Mouse (Mus musculus) R1 (cell line): Measurements from ENCODE around the gene Fam83e.

Experiments used
- DNase-seq: peaks from one replicate; pipeline ENCODE4 v3.0.0-alpha.2; 2018; ENCODE audit warnings: low read depth, low spot score

Fam83e gene

DNA sequence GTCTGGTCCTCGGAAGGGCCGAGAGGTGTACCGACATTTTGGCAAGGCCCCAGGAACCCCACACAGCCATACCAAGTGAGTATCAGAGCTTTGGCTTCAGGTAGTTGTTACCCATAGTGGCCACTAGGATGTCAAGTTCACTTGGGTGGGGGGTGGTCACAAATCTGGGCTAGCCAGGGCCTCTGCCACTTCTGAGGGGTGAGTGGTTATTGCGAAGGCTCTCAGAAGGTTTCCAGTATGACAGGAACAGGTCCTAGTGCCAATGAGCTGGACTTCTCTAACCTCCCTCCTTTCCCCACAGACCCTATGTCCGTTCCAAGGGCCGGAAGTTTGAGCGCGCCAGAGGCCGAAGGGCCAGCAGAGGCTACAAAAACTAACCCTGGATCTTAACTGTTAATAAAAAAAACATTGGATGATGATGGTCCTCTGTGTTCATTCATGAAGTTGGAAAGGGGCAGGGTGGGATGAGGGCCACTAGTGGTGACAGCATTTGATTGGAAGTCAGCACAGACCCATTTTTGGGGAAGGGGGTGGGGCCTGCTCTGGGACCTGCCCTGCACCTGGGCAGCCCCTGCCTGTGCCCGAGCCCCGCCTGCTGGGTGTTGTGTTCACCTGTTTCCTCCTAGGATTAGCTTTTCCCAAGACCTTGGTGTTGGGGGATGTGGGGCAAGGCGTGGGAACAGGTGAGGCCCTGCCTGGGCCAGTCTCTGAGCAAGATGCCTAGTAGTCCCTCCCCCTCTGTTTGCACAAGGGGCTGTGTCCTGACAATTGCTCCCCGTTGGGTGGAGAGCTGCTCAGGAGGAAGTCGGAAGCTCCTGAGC, at the start of gene Fam83e:
Fam83e (plus strand) TSS at position 800 of the 821 bp plus-strand sequence.
- DNase-seq, result peak; percentile 85

DNA sequence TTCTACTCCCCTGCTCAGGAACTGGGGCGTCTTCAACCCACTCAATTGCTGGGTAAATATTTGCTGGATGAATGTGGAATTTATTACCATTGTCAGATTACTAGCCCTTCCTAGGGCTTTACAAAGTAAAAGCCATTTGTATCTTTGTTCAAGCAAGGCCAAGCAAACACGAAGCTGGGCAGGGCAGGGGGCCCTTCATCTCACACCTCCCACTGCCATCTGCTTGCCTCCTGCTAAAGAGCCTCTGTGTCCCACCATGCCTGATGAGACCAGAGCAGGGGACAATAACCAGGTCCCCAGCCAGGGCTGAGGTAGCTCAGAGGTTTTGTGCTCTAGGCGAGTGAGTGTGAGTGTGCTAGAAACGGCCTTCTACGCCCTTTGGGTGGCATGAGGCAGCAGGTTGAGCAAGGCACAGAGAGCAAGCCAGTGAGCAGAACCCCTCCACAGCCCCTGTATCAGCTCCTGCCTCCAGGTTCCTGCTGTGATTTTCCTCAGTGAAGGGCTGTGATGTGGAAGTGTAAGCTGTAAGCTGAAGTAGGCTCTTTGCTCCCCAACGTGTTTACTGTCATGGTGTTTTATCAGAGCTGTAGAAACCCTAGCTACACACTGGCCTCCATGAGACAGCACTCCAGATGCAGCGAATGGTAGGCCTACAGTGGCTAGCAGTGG, 43.3 kb upstream of the Fam83e start:
- DNase-seq, result no peak

DNA sequence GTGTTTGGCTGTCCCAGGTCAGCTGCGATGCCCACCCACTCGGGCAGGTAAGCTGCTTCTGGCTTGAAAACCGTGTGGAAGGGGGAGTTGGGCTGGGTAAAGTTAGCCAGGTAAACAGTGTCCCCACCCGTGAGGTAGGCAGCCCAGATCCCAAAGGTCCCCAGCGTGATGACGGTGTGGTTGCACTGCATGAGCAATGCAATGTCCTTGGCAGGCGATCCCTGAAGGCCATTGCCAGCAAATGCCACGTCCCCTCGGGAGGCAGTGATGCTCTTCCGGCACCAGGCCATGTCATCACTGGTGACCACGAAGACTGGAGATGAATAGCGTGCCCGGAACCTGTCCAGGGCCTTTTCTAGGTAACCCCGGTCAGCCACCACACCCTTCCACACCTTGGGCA, 42.5 kb upstream of the Fam83e start:
- no peak for DNase-seq

DNA sequence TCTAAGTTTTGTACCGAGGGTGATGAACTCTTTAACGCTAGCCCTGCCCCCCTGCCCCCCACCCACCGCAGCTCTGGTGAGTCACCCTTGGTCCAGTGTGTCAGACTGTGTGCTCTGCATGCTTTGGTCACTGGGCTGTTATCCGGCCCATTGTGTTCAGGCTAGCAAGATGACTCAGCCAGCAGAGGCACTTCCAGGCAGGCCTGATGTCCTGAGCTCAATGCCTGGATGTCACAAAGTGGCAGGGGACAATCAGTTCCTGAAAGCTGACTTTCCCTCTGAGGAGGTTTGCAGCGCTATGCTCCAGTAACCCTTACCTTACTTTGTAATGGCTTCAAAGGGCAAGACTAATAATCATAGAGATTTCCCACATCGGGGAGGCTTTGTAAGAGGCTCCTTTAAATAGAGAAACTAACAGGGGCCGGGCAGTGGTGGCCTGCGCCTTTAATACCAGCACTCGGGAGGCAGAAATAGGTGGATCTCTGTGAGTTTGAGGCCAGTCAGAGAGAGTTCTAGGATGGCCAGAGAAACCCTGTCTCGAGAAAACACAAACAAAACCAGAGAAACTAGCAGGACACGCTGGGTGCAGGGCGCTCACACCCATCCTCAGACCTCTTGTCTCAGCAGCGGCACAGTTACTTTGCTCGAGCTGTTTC, 40.9 kb upstream of the Fam83e start:
- DNase-seq, result no peak

DNA sequence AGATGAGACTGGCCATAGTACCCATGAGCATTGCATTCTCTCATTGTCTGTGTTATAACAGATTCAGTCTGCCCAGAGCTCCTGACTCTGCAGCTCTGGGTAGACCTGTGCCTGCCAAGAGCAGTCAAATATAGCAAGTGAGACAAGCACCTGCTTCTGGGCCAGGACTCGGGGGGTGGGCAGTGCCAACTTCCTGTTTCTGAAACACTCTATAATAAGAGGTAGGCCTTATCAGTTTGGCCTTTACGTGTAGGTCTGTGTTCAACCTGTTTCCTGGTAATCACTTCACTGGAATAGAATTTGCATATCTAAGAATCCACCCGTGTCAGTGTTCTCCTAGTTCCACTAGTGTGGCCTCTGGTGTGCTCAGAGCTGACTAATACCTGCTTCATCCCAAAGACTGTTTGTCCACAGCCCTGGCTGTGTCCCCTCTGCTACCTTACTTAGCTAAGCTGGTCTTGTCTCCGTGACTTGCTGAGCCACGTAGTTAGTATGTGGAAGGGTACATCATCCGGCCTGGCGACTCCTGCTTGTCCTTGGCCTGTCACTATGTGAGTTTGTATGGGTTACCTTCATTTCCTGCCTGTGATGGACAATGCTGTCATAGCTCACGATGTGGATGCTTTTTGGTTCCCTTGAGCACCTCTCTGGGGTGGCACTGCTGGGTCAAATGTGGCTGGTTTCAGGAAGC, 39.8 kb upstream of the Fam83e start:
- no peak for DNase-seq

DNA sequence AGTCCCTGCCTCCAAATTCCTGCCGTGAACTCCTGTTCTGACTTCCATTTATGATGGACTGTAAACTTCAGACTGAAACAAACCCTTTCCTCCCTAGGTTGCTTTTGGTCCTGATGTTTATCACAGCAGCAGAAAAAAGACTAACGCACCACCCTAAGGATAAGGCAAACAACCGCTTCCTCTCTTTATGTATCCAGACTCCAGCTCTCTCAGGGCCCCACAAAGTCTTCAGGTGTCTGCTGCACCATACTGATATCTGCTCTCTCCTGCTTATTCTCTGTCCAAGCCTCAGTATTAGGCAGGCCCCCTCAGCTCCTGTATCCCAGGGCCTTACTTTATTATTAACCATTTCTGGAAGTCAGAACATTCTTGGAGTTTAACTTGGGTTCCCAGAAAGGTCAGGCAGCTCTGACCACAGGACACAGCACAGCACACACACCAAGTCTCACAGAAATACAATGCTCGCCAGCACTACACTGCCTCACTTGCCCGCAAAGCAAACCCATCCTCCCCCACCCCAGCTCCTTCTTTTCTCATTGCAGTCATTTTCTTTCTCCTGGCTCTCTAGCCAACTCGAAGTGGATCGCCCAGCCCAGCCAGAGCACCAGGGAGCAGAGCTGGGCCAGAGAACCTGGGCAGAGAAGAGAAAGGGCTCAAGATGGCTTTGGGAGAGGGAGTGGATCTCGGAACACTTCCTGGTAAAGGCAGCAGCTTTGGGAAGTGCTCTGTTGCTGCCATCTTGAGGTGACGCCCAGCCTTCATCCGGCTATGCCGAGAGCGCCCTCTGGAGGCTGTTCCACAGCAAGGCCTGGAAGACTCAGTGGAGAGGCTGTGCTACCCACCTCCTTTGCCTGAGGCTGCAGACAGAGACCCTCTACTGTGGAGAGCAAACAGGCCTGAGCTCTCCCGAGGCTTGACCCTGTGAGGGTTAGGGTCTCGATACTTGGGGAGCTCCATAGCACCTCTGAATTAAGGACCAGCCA, 38.6 kb upstream of the Fam83e start:
- peak; percentile 93 for DNase-seq

DNA sequence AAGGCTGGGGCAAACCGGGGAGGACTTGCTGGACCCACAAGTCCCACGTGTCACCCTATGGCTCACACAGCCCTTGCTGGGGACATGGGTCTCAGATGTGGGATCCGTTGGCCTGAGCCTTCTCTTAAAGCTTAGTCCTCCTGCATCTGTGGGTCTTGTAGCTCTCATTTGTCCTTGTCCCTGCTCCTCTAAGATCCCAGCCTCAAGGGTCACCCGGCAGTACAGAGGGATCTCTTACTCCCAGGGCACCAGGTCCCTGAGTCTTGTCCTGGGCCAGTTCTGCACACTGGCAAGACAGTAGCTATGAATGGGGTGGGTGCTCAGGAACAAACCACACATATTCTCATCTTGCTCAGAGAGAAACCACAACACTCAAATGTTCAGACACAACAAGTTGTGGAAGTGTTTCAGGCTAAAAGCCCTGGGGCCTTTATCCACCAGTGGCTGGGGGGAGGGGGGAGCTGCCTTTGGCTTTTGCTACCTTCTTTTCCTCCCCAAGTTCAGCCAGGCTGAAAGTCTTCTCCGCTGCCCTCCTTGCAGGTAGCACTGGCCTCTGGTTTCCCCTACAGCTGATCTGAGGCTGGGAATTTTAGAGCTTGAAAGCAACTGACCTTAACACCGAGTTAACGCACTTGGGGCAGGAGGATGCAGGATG, 37.5 kb upstream of the Fam83e start, which contains the start of gene Ntn5:
Ntn5 (plus strand) TSS at position 627 of the 655 bp plus-strand sequence.
- no peak for DNase-seq

DNA sequence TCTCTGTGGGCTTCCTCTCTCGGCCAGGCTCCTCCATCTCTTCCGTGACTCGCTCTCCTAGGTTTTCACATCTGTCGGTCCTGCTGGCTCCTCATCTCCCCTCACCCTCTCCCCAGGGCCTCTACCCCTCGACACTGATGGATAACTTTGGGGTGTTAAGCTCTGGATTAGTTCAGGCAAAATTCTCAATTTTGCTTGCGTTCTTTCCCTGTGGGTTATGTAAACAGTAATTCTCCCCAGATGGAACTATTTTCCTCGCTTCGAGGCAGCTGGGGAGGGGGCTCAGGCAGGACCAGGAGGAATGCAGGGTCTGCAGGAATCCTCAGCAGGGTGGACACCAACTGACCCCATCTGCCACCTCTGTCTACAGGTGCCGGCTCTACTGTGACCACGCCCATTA, 35.2 kb upstream of the Fam83e start:
- no peak for DNase-seq

DNA sequence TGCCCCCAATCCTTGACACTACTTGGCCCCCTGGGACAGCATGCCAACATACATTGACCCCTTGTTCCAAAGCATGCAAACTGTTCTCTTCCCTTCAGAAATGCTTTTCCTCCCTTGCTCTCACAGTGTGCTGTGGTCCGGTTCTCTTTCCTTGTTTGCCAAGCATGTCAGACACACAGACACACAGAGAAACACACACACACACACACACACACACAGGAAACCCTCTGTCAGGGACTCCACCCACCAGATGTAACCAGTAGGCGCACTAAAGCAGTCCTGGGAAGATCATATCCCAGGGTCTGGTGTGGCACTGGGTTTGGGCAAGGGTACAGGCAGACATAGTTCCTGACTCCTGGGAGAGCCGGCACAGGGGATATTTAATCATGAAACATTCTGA, 34.2 kb upstream of the Fam83e start:
- no peak for DNase-seq

DNA sequence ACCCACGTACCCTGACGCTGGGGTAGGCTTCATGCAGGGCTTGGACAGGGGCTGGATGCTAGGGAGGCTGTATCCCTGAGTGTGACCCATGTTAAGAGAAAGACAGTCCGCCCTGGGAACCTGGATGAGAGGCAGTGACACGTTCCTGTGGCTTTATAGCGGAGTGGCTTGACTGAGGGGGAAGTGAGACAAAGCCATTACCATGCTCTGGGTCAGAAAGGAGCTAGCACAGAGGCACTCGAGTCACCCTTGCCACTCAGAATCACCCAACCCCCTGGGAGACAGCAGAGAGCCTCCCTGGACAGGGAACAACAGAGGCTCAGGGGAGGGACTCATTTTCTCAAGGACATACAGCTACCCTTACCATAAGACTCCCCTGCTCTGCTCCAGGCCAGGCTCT, 31.9 kb upstream of the Fam83e start:
- DNase-seq, result no peak

DNA sequence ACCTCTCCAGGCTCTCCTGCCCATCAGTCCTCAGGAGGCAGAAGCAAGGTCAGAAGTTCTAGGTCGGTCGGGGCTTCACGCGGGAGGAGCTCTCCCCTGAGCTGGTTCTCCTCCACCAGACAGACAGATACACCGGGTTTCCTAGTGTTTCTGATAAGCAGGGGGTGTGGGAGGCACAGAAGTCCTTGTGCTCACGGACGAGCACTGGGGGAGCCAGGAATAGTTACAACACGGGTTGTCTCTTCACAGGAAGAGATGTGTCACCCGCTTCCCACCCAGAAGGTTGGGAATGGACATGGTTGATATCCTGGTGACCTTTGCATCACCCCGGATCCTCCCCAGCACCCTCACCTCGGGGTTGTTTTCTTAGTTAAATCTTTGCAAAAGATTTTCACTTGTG, 31.2 kb upstream of the Fam83e start:
- no peak for DNase-seq

DNA sequence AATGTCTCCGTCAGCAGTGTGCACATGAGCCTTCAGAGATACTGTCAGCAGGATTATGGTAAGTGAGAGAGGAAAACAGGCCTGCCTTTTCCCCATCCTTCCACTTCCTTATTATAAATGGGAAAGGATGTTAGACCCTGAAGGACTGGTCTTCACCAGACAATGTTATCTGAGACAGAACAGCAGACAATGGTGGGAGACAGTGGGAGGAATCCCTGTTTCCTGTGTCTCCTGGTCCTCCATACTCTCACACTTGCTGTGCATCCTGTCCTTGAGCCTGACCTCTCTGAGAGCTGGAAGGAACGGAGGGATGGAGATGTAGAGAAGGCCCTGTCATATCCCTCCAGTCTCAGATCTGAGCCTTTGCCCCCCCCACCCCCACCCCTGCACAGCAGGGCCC, 28.6 kb upstream of the Fam83e start:
- no peak for DNase-seq

DNA sequence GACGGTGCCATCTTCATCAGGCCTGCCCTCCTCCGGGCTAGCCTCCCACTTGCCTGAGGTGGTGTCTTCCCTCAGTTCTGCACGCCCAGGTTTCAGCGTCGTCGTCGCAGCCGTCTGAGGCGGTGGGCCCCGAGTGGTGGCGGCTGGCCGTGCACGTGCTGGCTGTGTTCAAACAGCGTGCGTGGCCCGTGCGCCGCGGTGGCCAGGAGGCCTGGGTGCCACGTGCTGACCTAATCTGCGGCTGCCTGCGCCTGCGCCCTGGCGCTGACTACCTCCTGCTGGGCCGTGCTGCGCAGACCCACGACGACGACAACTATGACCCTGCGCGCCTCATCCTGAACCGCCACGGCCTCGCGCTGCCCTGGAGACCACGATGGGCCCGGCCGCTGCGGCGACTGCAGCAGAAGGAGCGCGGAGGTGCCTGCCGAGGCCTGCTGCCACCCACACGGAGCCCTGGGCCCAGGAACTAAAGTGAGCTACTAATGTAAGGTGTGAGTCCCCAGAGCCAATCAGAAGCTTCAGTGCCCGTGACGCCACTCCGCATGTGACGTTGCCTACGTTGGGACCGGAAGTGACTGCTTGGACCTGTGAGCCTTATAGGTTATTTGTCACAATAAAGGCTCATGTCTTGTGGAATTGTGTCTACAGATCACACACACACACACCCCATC, 27.0 kb upstream of the Fam83e start, which contains the start of gene Sec1:
Sec1 (minus strand) TSS at position 482 of the 671 bp plus-strand sequence.
- peak; percentile 67 for DNase-seq

DNA sequence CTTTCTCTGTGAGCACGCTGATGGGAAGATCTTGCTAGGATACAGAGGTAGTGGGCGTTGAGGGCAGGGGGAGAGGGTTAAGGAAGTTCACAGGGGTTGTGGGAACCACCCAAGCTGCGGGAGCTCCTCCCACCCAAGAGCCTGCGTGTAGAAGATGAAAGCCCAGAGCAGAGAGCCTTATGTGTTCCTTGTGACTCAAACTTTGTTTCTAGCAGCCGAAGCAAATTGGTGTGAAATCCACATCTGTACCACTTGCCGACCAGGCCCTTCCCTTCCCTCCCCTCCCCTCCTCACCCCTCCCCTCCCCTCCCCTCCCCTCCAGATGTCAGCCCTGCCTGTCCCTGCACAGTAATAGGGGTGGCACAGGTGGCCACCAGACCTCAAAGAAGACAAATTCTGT, 25.9 kb upstream of the Fam83e start:
- no peak for DNase-seq

DNA sequence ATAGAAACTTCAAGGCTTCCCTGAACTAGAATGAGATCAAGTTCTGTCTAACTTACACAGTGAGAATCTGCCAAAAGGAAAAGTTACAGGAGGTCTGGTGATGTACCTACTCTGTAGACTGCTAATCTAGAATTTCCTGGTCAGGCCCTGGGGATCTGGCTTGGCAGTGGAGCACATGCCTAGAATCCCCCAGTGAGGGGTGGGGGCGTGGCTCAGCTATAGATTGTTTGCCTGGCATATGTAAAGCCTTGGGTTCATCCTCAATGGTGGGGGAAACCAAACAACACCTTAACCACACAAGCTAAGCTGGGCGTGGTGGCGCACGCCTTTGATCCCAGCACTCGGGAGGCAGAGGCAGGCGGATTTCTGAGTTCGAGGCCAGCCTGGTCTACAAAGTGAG, 23.1 kb upstream of the Fam83e start:
- no peak for DNase-seq

DNA sequence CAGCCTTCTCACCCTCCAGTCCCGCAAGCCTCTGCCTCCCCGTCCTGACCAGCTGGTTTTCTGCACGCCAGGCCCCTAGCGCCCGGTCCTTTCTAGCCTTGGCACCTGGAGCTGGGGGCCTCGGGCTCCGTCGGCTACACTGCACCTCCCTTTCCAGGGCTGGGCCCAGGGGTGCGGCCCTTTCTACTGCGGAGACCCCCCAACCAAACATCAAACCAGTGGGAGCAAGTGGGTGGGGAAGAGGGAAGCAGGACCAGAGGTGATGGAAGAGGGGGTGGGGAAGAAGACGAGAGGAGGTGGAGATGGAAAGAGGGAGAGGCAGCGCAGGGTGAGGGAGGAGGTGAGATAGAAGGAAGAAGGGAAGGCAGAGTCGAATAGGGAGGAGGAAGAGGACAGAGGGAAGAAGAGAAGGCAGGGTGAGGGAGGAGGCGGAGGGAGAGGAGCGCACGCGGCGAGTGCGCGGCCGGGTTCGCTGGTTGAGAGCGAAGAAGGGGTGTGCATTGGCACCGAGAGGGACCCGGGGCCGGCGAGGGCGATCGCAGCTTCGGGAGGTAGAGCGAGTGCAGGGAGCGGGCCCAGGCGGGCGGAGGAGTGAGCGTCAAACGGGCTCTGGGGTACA, 21.4 kb upstream of the Fam83e start, which contains the start of gene Car11:
Car11 (plus strand) TSS at position 321 of the 619 bp plus-strand sequence.
- DNase-seq, result no peak

DNA sequence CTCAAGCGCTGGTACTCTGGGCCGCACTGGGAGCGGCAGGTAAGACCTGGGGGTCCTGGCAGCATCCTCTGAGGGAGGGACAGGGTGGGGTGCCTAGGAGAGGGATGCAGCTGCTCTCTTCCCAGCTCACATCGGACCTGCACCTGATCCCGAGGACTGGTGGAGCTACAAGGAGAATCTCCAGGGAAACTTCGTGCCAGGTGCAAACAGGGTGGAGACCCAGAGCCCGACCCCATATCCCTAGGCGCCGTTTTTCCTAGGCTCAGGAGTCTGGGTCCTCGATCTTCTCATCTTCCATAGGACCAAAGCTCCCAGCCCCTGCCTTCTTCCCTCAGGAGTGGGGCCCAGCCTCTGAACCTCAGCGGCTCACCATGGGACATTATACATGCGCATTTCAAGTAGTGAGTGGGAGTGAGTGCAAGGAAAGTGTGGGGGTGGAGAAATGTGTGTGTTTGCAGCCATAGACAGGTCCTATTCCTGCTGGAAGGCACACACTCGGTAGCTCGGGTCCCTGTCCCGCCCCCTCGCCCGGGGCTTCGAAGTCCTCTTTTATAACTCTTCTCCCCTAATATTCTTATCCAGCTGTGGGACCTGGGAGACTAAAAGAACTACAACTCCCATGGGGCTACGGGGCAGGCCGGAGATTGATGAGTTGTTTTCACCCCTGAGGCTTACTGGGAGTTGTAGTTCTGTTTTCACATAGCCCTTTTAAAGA, 20.6 kb upstream of the Fam83e start:
- DNase-seq, result peak; percentile 92

DNA sequence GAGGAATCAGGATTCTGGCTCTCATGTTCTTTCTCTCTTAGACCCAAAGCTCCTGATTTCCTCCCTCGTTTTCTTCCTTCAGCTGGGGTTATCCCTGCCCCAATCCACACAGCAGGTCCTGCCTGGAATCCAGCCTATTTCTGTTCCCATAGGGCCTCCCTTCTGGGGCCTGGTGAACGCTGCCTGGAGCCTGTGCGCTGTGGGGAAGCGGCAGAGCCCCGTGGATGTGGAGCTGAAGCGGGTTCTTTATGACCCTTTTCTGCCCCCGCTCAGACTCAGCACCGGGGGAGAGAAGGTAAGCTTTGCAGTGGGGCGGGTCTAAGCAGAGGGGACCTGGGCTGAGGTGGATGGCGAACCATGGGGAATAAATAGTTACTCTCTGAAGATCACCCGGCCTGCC, 19.9 kb upstream of the Fam83e start:
- no peak for DNase-seq
